Mouse (Mus musculus) neural tube, embryonic 13.5 days (tissue): ENCODE measurements around the gene Ano10. TPM values are rescaled to one million over a fixed set of nuclear protein-coding genes. Genes with fewer than 3 reads are reported as not detected.

Experiments
- ATAC-seq: fragments of 200-750 bp; cut with Nextera tagmentation; 2 replicates; pipeline ENCODE4 v1.8.0; 2017; ENCODE audit warnings: low read depth, mild to moderate bottlenecking, moderate TSS enrichment, moderate library complexity
- H3K27ac ChIP-seq: fragments of 300-500 bp; sonication (generic); replicated peaks from 2 replicates; pipeline ENCODE4 v1.5.1; 2015; ENCODE audit warnings: moderate library complexity, mild to moderate bottlenecking, inconsistent platforms
- H3K27me3 ChIP-seq: fragments of 300-500 bp; sonication (generic); 2 replicates; pipeline ENCODE4 v1.6.1; 2015; ENCODE audit warnings: mild to moderate bottlenecking, inconsistent platforms
- H3K36me3 ChIP-seq: fragments of 300-500 bp; sonication (generic); 2 replicates; pipeline ENCODE4 v1.6.1; 2015; ENCODE audit warnings: mild to moderate bottlenecking, inconsistent platforms
- H3K4me1 ChIP-seq: fragments of 300-500 bp; sonication (generic); replicated peaks from 2 replicates; pipeline ENCODE4 v1.6.1; 2015; ENCODE audit warnings: inconsistent platforms
- H3K4me2 ChIP-seq: fragments of 300-500 bp; sonication (generic); 2 replicates; pipeline ENCODE4 v1.6.1; 2015; ENCODE audit warnings: inconsistent platforms, mild to moderate bottlenecking, moderate library complexity
- H3K4me3 ChIP-seq: fragments of 300-500 bp; sonication (generic); 2 replicates; pipeline ENCODE4 v1.5.1; 2015; ENCODE audit warnings: mild to moderate bottlenecking, inconsistent platforms
- H3K9ac ChIP-seq: fragments of 300-500 bp; sonication (generic); 2 replicates; pipeline ENCODE4 v1.6.1; 2015; ENCODE audit warnings: moderate library complexity, mild to moderate bottlenecking, inconsistent platforms
- H3K9me3 ChIP-seq: fragments of 300-500 bp; sonication (generic); 2 replicates; pipeline ENCODE4 v1.6.1; 2016; ENCODE audit warnings: inconsistent platforms
- WGBS: fragments of 180-500 bp; shearing (Covaris S2); methylation state at CpG from one replicate; pipeline ENCODE4 v1.1.7; 2015; 5-methylcytosine and 5-hydroxymethylcytosine counted together
- polyA plus RNA-seq: library from polyadenylated mRNA; unstranded; fragments of >200 nt; fragmentation: Nextera tagmentation; extraction: Ambion mirVana; gene quantifications from 2 replicates; pipeline ENCODE4 v1.2.1, GENCODE M21; 2015

The Ano10 gene
- polyA plus RNA-seq, 1 experiment from 2014 or later = 52.8 TPM

DNA sequence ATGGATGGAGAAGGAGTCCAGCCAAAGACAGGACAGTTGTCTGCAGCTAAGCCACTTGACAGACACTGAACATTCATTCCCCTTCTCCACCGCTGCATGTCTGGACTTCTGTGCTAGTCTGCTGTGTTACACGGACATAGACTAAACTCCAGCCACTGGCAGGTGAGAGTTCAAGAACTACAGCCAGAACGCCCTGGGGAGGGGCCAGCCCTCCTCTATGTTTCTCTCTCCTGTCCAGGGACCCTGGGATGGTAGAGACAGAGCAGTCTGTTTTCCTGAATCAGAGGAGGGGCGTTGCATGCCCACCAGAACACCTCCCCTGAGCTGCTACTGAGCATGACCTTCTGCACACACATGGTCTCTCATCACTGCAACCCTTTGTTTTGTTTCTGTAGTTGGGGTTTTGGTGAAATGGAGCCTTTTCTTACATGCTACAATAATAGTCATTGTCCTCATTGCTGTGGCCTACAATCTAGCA lies 8.4 kb downstream of the Ano10 start:
- H3K27me3 ChIP-seq = no peaks in the 10 kb centered on the region
- peak overlapping the region; percentile 10; the same call in 1 of the 2 replicates for H3K27ac ChIP-seq
- H3K4me1 ChIP-seq = peaks cover 30% of the 10 kb centered on the region
- H3K4me2 ChIP-seq = no peak overlapping the region
- WGBS = 27% methylated on average over 4 of the region's 4 CpGs
- H3K9me3 ChIP-seq = no peaks in the 10 kb centered on the region
- no peak overlapping the region for H3K9ac ChIP-seq
- H3K36me3 ChIP-seq = no peaks in the 10 kb centered on the region
- 0 out of 2 replicates have a peak, but pooled peaks have one; percentile 55 for ATAC-seq
- no peak overlapping the region for H3K4me3 ChIP-seq

DNA sequence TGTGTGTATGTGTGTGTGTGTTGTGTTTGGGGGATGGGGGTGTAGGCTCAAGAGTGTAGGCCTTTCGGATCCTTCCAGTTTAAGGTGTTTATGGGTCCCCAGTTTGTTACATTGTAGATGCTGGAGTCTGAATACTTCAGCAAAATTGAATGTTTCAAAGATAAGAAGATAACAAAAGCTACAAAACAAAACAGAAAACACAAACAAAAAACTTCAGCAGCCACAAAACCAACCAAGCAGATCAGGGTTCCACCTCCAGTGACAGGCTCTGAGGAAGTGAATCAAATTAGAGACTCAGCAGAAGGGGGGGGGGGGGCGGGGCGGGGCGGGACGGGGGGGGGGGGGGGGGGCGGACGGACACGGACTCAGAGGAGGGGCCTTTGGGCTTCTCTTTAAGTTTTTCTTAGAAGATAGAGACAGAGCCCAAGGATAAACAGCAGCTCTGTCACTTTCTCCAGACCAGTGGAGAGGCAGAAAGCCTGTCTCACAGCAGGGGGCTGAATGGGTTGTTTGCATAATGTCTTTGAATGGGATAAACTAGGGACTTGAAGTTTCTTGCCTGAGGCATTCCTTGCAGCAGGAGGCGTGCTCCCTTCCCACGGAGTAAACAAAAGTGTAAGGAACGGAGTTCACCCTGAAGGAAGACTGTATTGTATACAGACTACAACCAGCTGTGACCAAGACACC lies 8.9 kb downstream of the Ano10 start:
- Histone ChIP-seq H3K9me3 (no peaks in the 10 kb centered on the region), H3K36me3 (no peaks in the 10 kb centered on the region), H3K4me2 (no peak overlapping the region), H3K9ac (no peak overlapping the region), H3K4me3 (no peak overlapping the region), H3K27ac (peak overlapping the region; percentile 10; the same call in 1 of the 2 replicates), H3K27me3 (no peaks in the 10 kb centered on the region), H3K4me1 (peaks cover 30% of the 10 kb centered on the region)
- 24% methylated on average over 4 of the region's 11 CpGs for WGBS
- ATAC-seq = peak; percentile 34; the same call in 1 of the 2 replicates

DNA sequence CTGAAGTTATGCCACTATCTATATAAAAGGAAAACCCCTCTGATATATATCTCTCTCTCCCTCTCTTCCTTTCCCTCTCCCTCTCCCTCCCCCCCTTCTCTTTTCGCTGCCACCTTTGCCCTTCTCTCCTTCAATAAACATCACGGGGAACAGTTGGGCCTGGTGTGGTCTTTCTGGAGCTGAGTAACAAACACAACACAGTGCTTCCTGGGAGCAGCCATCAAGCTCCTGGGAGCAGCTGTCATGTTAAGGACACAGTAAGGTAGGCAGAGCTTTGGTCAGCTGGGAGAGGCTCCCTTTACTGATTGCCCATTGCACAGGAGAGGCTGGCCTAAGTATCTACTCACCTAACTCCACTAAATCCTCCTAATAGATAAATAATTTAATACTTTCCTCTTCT lies 9.5 kb downstream of the Ano10 start:
- H3K9me3 ChIP-seq = no peaks in the 10 kb centered on the region
- H3K27ac ChIP-seq = no peak overlapping the region
- H3K9ac ChIP-seq = no peak overlapping the region
- H3K27me3 ChIP-seq = no peaks in the 10 kb centered on the region
- WGBS = 41% methylated on average over 2 of the region's 2 CpGs
- ATAC-seq = no peak
- H3K36me3 ChIP-seq = no peaks in the 10 kb centered on the region
- no peak overlapping the region for H3K4me3 ChIP-seq
- no peak overlapping the region for H3K4me2 ChIP-seq
- H3K4me1 ChIP-seq = peaks cover 30% of the 10 kb centered on the region

DNA sequence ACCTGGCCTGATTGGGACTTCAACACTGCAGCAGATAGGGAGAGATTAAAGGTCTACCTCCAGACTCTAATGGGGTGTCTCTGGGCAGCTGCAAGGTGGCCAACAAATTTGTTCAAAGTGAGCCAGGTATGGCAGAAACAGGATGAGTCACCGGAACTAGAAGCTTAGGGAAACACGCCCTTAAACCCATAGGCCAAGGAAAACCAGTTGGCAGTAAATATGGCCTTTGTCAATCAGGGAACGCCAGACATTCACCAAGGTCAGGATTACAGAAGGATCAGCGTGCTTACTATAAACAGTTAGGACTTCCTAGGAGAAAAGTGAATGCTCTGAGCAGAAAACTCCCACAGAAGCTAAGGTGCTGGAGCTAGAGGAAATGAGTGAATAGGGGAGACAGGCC lies 13.2 kb downstream of the Ano10 start:
- H3K4me2 ChIP-seq = no peak overlapping the region
- H3K27ac ChIP-seq = no peak overlapping the region
- no peak overlapping the region for H3K4me3 ChIP-seq
- peaks cover 16% of the 10 kb centered on the region for H3K4me1 ChIP-seq
- 88% methylated on average over 4 of the region's 4 CpGs for WGBS
- peaks cover 9% of the 10 kb centered on the region; the same call in 1 of the 2 replicates for H3K36me3 ChIP-seq
- no peak overlapping the region for H3K9ac ChIP-seq
- no peaks in the 10 kb centered on the region for H3K9me3 ChIP-seq
- ATAC-seq = no peak
- no peaks in the 10 kb centered on the region for H3K27me3 ChIP-seq

DNA sequence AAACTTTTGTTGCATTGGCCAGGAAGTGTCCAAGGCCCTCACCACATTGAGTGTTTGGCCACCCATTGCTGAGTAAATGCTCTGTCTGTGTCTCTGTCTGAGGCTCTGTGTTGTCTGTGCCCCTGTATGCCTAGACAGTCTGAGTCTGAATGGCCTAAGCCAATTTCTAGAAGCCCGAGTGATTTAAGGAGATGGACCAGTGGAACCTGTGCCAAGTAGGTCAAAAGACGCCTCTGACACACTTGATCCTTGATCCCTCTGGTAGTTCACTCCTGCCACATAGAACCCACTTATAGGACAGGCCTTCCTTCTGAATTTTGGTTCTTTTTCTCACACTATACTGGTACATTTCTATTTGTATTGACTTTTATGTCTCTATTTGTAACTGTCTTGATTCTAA lies 17.6 kb downstream of the Ano10 start:
- 88% methylated on average over 2 of the region's 2 CpGs for WGBS
- H3K36me3 ChIP-seq = peaks cover 48% of the 10 kb centered on the region
- H3K9me3 ChIP-seq = no peaks in the 10 kb centered on the region
- H3K27ac ChIP-seq = no peak overlapping the region
- H3K4me3 ChIP-seq = no peak overlapping the region
- no peaks in the 10 kb centered on the region for H3K27me3 ChIP-seq
- no peak for ATAC-seq
- no peak overlapping the region for H3K9ac ChIP-seq
- H3K4me1 ChIP-seq = no peaks in the 10 kb centered on the region
- H3K4me2 ChIP-seq = no peak overlapping the region

DNA sequence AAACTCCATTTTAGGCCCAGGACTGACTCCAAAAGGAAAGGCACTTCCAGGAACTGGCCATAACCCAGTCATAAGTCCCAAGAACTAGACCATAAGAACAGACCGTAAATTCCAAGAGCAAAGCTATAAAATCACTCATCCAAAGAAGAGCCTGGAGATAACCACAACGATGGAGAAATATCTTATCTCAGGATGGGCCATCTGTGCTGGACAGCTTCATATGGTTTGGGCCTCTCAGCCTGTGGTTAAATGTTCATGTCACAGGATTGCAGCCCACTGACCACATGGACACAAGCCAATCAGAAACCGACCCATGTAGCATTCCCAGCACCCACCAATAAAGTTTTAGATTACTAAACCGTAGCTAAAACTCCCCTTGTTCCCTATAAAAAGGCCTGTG lies 18.1 kb downstream of the Ano10 start:
- 76% methylated on average over 4 of the region's 4 CpGs for WGBS
- no peaks in the 10 kb centered on the region for H3K27me3 ChIP-seq
- peaks cover 53% of the 10 kb centered on the region for H3K36me3 ChIP-seq
- no peaks in the 10 kb centered on the region for H3K9me3 ChIP-seq
- H3K27ac ChIP-seq = no peak overlapping the region
- no peak for ATAC-seq
- no peak overlapping the region for H3K4me3 ChIP-seq
- no peak overlapping the region for H3K9ac ChIP-seq
- no peak overlapping the region for H3K4me2 ChIP-seq
- no peaks in the 10 kb centered on the region for H3K4me1 ChIP-seq

DNA sequence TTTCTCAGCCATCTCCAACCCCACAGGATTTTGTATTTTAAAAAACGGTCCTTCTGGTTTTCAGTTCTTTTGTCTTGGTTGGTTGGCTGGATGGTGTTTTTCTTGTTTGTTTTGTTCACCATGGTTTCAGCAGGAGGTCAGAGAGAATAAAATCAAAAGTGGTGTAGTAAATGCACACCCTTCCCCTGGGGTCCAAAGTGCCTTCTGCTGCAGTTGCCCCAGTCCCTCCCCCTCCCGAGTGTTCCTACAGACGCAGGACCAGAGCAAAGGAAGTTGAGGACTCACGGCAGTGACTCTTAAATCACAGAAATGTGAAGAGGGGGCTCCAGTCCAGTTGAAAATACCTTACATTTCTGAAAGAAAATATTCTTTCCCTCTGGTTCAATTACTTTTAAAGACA lies 19.9 kb downstream of the Ano10 start:
- peaks cover 62% of the 10 kb centered on the region for H3K36me3 ChIP-seq
- no peaks in the 10 kb centered on the region for H3K9me3 ChIP-seq
- no peak overlapping the region for H3K27ac ChIP-seq
- H3K4me2 ChIP-seq = no peak overlapping the region
- H3K4me3 ChIP-seq = no peak overlapping the region
- no peak overlapping the region for H3K9ac ChIP-seq
- H3K4me1 ChIP-seq = no peaks in the 10 kb centered on the region
- whole genome bisulfite sequencing = 72% methylated on average over 4 of the region's 4 CpGs
- H3K27me3 ChIP-seq = no peaks in the 10 kb centered on the region
- no peak for ATAC-seq

DNA sequence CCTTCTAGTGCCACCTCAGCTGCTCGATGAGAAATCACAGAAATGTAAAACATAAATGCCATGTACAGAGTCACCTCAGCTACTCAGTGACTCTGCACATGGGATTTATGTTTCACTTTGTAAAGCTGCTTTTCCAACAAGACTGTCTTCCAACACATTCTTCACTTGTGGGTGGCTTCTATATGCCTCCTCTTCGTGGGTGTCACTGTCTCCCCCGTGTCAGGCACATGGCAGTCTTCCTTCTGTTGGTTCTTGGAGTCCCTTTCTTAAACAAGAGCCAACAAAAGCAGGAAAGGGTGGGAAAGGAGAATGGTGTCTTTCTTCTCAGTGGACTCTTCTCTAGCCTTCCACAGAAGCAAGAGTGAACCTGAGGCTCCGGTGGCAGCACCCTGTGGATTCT lies 20.3 kb downstream of the Ano10 start:
- Histone ChIP-seq H3K36me3 (peaks cover 62% of the 10 kb centered on the region), H3K4me3 (no peak overlapping the region), H3K4me1 (no peaks in the 10 kb centered on the region), H3K4me2 (no peak overlapping the region), H3K27ac (no peak overlapping the region), H3K9me3 (no peaks in the 10 kb centered on the region), H3K9ac (no peak overlapping the region), H3K27me3 (no peaks in the 10 kb centered on the region)
- WGBS = 86% methylated on average over 4 of the region's 4 CpGs
- ATAC-seq = no peak

DNA sequence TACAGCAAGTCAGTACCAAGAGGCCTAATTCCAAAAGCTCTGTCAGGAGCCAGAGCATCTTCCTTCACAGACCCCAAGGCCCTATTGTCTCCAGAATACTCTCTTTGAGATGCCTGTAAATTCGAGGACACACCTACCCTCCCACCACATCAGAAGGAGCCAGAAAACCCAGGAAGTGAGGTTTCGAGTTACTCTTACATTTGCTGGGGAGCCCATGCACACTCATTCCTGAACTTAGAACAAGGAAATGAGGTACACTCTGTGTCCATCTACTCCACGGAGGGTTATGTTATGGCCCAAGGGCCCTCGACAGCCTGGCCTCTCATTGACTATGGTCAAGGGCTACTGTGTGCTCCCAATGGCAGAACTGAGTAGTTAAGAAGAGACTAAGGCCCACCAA lies 22.4 kb downstream of the Ano10 start:
- Histone ChIP-seq H3K27ac (no peak overlapping the region), H3K4me3 (no peak overlapping the region), H3K9me3 (no peaks in the 10 kb centered on the region), H3K9ac (no peak overlapping the region), H3K27me3 (no peaks in the 10 kb centered on the region), H3K36me3 (peaks cover 74% of the 10 kb centered on the region), H3K4me1 (no peaks in the 10 kb centered on the region), H3K4me2 (no peak overlapping the region)
- WGBS = 76% methylated on average over 4 of the region's 4 CpGs
- no peak for ATAC-seq

DNA sequence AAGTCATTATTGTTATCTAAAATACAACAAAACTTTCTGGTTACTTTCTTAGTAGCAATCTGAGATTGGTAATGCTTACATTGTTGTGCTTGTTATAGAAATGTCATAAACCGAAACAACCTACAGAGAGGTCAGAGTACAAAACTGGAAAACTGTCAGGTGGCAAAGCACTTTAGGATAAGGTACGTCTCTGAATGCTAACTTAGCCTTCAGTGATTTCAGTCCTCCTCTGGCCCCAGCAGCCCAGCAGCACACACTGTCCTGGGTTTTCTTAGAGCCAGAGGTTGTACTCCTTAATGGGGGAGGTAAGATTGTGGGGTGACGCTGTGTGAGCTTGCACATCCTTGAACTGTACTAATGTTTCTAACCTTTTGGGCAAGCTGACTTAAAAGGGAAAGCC lies 22.9 kb downstream of the Ano10 start:
- no peak overlapping the region for H3K4me2 ChIP-seq
- WGBS = 88% methylated on average over 3 of the region's 3 CpGs

DNA sequence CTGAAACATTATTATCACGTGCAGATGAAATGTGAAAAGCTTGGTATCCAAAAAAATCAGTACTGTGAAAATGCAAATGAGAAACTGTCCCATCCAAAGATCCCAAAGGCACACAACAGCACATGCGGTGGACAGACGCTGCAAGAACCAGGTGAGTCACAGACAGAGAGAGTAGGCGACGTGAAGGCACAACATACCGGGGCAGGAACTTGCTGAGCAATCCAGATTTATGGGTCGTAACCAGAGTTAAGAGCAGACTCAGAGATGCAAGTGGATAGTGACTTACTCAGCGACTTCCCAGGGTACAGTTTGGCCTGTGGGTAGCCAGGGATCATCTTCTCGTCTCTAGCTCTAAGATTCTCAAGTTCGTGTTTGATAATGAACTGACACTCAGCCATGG lies 23.3 kb downstream of the Ano10 start:
- H3K9ac ChIP-seq = no peak overlapping the region
- no peaks in the 10 kb centered on the region for H3K27me3 ChIP-seq
- no peaks in the 10 kb centered on the region for H3K4me1 ChIP-seq
- peaks cover 79% of the 10 kb centered on the region for H3K36me3 ChIP-seq
- WGBS = 82% methylated on average over 10 of the region's 10 CpGs
- no peak overlapping the region for H3K4me3 ChIP-seq
- no peaks in the 10 kb centered on the region for H3K9me3 ChIP-seq
- no peak overlapping the region for H3K27ac ChIP-seq
- H3K4me2 ChIP-seq = no peak overlapping the region
- no peak for ATAC-seq

More for the DNA sequence above, 22.9 kb downstream of the Ano10 start:
- Histone ChIP-seq H3K36me3 (peaks cover 75% of the 10 kb centered on the region), H3K9me3 (no peaks in the 10 kb centered on the region), H3K27ac (no peak overlapping the region), H3K4me3 (no peak overlapping the region), H3K27me3 (no peaks in the 10 kb centered on the region), H3K4me1 (no peaks in the 10 kb centered on the region), H3K9ac (no peak overlapping the region)
- ATAC-seq = no peak

DNA sequence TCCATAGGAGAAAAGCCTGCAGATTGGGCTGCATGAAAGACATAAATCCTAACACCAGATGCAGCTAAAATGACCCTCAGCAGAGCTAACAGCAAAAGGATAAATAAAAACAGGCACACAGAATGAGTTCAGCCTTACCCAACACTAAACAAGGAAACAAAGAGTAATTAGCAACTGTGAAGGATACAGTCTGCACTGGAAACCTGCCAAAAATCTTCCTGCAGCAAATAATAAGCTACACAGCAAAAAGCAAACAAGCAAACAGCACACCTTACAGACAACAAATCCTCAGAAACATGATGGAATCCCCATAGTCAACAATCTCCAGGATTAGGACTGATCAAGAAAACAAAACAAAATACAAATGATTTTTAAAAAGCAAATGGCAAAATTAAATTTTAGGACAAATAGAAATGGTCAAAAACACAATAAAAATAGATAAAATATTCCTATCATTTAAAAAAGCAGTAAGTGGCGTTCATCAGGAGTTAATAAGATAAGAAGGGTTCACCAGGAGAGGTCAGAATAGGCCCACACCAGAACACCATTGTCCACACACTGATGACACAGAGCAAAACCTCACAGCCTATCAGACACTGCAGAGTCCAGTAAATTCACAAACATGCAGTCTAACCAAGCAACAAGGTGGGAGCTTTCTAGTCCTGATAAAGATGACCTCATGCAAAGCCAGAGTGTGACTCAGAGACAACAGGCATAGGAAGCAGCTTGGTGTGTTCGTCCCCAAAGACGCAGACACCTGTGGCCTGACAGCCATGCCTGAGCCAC lies 24.8 kb downstream of the Ano10 start:
- no peaks in the 10 kb centered on the region for H3K9me3 ChIP-seq
- H3K9ac ChIP-seq = no peak overlapping the region
- no peaks in the 10 kb centered on the region for H3K27me3 ChIP-seq
- peak overlapping the region; percentile 35; the same call in 1 of the 2 replicates for H3K27ac ChIP-seq
- no peaks in the 10 kb centered on the region for H3K4me1 ChIP-seq
- ATAC-seq = no peak
- H3K4me2 ChIP-seq = no peak overlapping the region
- 87% methylated on average over 3 of the region's 3 CpGs for WGBS
- peaks cover 82% of the 10 kb centered on the region for H3K36me3 ChIP-seq
- H3K4me3 ChIP-seq = no peak overlapping the region
